Mouse (Mus musculus): ENCODE data around the gene Srrt.

DNA sequence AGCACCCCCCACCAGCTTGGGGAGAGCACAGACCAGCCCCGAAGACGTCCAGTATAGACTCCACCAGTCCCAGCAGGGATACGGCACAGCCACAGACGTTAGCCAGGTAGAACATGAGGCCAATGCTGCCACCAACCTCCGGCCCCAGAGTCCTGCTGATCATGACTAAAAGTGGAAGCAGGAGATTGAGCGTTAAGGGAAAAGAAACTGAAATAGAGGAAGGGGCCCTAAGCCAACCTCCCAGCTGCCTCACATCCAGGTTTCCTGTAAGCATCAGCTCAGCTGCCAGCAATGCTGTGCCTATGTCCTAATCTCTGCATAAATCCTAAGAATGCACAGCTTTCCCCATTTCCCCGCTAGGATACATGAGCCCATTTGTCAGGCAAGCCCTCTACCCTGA, 23.4 kb upstream of the Srrt start:
- no peak for TF ChIP-seq CTCF (IDR thresholded peaks at IDR 0.05; ENCODE audit: control insufficient read depth, insufficient read depth, low read length)
- TF ChIP-seq POLR2A (IDR thresholded peaks at IDR 0.05; ENCODE audit: borderline replicate concordance, control insufficient read depth, low read depth, low read length), result no peak

All from bone marrow, adult 2 months (tissue).